Mouse (Mus musculus): ENCODE data around the gene Cass4. TPM values are rescaled to one million over a fixed set of nuclear protein-coding genes. Genes with fewer than 3 reads are reported as not detected.

Gene Cass4
- total and polyA plus RNA-seq, 2 experiments: not detected

DNA sequence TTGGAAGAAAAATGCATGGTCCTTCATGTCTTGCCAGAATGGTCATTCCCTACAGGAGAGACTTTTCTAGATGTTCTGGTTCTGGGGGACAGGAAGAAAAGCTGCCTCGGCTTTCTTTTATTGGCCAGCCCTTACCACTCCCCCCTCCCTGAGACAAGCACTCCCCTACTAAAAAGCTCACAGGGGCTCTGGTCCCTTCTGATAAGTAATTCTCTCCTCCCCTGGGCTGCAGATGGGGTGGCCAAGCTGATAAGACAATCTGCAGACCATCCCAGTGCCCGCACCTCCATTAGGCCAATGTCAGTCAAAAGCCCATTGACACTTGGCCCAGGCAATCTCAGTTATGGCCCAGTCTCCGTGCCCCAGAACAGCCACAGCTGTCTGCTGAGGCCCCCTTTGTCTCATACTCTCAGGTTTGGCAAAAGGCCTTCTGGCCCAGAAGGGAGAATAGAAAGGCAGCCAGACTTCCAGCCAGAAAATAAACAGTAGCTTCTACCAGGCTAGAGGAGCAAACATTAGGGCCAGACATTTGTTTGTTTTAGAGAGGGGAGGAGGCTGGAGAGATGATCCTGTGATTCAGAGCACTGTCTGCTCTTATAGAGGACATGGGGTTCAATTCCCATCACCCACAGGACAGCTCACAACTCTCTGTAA is 45.2 kb upstream of the Cass4 start:
- peak; percentile 92 for DNase-seq (ENCODE audit: extremely low read depth, low read depth, low spot score)
- Histone ChIP-seq H3K79me2 (ENCODE audit: control insufficient read depth, insufficient read depth, low read length) (peaks cover 4% of the 10 kb centered on the region; the same call in 1 of the 2 replicates), H3K9ac (ENCODE audit: low read depth, low read length) (no peak overlapping the region), H3K27me3 (ENCODE audit: control insufficient read depth, insufficient read depth, low read length) (no peaks in the 10 kb centered on the region), H3K4me1 (ENCODE audit: control insufficient read depth, insufficient read depth, low read length) (peaks cover 43% of the 10 kb centered on the region), H3K27ac (replicated peaks; ENCODE audit: insufficient read depth, low read depth, low read length) (peak overlapping the region; percentile 9; the same call in 1 of the 2 replicates), H3K36me3 (ENCODE audit: control insufficient read depth, insufficient read depth, low read length) (peaks cover 11% of the 10 kb centered on the region; the same call in 1 of the 2 replicates), H3K4me3 (ENCODE audit: insufficient read depth, low read depth, low read length) (no peak overlapping the region)
- WGBS: 10% methylated on average over 3 of the region's 3 CpGs
- TF ChIP-seq POLR2A (IDR thresholded peaks at IDR 0.05; ENCODE audit: extremely low read depth, insufficient read depth, low read length): no peak
- no peak for TF ChIP-seq CTCF (IDR thresholded peaks at IDR 0.05; ENCODE audit: low read depth, low read length)

DNA sequence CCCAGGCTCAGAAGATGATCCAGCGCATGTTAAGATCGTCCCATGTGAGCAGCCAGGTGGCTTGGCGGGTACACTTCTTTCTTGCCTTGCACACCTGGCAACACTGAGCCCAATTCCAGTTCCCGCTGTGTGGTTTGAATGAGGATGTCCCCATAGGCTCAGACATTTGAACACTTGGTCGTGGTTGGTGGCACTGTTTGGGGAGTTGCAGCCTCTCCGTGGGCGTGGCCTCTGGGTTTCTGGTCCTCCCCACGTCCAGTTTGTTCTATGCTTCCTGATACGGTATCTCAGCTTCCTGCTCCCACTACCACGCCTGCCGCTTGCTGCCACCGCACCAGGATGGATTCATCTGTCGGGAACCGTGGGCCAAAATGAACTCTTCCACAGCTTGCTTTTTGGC is 43.8 kb upstream of the Cass4 start:
- TF ChIP-seq POLR2A (IDR thresholded peaks at IDR 0.05; ENCODE audit: extremely low read depth, insufficient read depth, low read length) (no peak), CTCF (IDR thresholded peaks at IDR 0.05; ENCODE audit: low read depth, low read length) (no peak)
- Histone ChIP-seq H3K4me3 (ENCODE audit: insufficient read depth, low read depth, low read length) (no peak overlapping the region), H3K9ac (ENCODE audit: low read depth, low read length) (no peak overlapping the region), H3K36me3 (ENCODE audit: control insufficient read depth, insufficient read depth, low read length) (peaks cover 11% of the 10 kb centered on the region; the same call in 1 of the 2 replicates), H3K27ac (replicated peaks; ENCODE audit: insufficient read depth, low read depth, low read length) (peak overlapping the region; percentile 84), H3K4me1 (ENCODE audit: control insufficient read depth, insufficient read depth, low read length) (peaks cover 41% of the 10 kb centered on the region), H3K79me2 (ENCODE audit: control insufficient read depth, insufficient read depth, low read length) (peaks cover 4% of the 10 kb centered on the region; the same call in 1 of the 2 replicates), H3K27me3 (ENCODE audit: control insufficient read depth, insufficient read depth, low read length) (no peaks in the 10 kb centered on the region)
- WGBS: 19% methylated on average over 14 of the region's 14 CpGs
- peak; percentile 83 for DNase-seq (ENCODE audit: extremely low read depth, low read depth, low spot score)

DNA sequence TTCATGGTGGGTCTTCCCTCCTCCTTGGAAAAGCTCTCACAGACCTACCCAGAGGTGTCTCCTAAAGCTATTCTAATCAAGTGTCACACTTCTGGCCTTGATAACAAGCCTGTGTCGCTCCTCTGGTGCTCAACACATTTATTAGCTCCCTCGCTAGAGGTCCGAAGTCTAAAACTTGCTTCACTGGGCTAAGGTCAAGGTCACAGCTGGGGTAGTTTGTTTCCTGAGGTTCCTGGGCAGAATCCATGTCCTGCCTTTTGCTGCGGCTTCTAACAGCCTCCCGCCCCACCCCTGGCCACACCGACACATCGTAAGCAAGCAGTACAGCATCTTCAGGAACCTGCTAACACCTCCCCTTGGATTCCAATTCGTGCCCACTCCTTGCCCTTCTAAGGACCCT is 42.8 kb upstream of the Cass4 start:
- no peak for TF ChIP-seq CTCF (IDR thresholded peaks at IDR 0.05; ENCODE audit: low read depth, low read length)
- 20% methylated on average over 8 of the region's 8 CpGs for WGBS
- Histone ChIP-seq H3K9ac (ENCODE audit: low read depth, low read length) (peak overlapping the region; percentile 13; the same call in 1 of the 2 replicates), H3K4me3 (ENCODE audit: insufficient read depth, low read depth, low read length) (no peak overlapping the region), H3K27ac (replicated peaks; ENCODE audit: insufficient read depth, low read depth, low read length) (peak overlapping the region; percentile 84), H3K36me3 (ENCODE audit: control insufficient read depth, insufficient read depth, low read length) (peaks cover 11% of the 10 kb centered on the region; the same call in 1 of the 2 replicates), H3K79me2 (ENCODE audit: control insufficient read depth, insufficient read depth, low read length) (peaks cover 4% of the 10 kb centered on the region; the same call in 1 of the 2 replicates), H3K27me3 (ENCODE audit: control insufficient read depth, insufficient read depth, low read length) (no peaks in the 10 kb centered on the region), H3K4me1 (ENCODE audit: control insufficient read depth, insufficient read depth, low read length) (peaks cover 40% of the 10 kb centered on the region)
- peak; percentile 91 for DNase-seq (ENCODE audit: extremely low read depth, low read depth, low spot score)

DNA sequence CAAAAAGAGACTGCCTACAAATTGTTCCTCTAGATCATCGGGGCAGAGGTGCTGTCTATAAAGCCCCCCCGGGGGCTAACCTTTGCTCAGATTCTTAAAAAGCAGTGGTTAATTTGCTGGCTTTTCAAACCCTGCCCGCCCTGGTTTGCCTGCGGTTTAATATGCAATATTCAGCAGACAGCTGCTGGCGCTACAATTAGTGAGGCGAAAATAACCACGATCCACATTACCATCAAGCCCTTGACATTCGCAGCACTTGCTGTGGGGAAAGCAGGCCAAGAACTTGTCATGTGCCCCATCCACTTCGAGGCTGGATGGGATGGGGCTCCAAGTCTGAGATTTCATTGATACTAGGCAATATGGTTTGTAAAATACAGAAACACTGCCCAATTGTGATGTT is 40.4 kb upstream of the Cass4 start:
- H3K4me3 ChIP-seq (ENCODE audit: insufficient read depth, low read depth, low read length): no peak overlapping the region

DNA sequence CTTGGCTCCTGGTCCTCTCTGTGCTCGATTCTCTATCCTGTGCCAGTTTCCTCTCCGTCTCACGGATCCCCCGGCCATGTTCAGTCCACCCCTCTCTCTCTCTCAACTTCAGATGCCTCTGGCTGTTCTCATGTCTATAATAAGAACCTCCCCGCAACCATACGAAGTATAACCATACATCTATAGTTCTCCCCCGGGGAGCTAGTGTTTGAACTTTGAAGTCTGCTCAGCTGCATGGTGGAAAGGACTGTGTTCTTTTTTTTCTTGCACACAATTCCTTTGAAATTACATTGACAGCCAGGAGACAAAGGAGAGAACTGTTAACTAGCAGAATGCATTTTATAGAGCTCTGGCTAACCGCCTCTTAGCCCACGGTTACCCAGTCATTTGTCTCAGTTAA is 38.8 kb upstream of the Cass4 start:
- H3K4me3 ChIP-seq (ENCODE audit: insufficient read depth, low read depth, low read length): no peak overlapping the region
- H3K36me3 ChIP-seq (ENCODE audit: control insufficient read depth, insufficient read depth, low read length): peaks cover 11% of the 10 kb centered on the region; the same call in 1 of the 2 replicates
- H3K4me1 ChIP-seq (ENCODE audit: control insufficient read depth, insufficient read depth, low read length): peaks cover 11% of the 10 kb centered on the region
- TF ChIP-seq POLR2A (IDR thresholded peaks at IDR 0.05; ENCODE audit: extremely low read depth, insufficient read depth, low read length): no peak
- no peak for TF ChIP-seq CTCF (IDR thresholded peaks at IDR 0.05; ENCODE audit: low read depth, low read length)
- no peak for DNase-seq (ENCODE audit: extremely low read depth, low read depth, low spot score)
- H3K27me3 ChIP-seq (ENCODE audit: control insufficient read depth, insufficient read depth, low read length): no peaks in the 10 kb centered on the region
- H3K9ac ChIP-seq (ENCODE audit: low read depth, low read length): no peak overlapping the region
- WGBS: 89% methylated on average over 9 of the region's 9 CpGs
- no peak overlapping the region for H3K27ac ChIP-seq (replicated peaks; ENCODE audit: insufficient read depth, low read depth, low read length)
- H3K79me2 ChIP-seq (ENCODE audit: control insufficient read depth, insufficient read depth, low read length): no peaks in the 10 kb centered on the region; the same call in 1 of the 2 replicates

More for the DNA sequence above, 40.4 kb upstream of the Cass4 start:
- 93% methylated on average over 9 of the region's 9 CpGs for WGBS
- Histone ChIP-seq H3K9ac (ENCODE audit: low read depth, low read length) (no peak overlapping the region), H3K36me3 (ENCODE audit: control insufficient read depth, insufficient read depth, low read length) (peaks cover 11% of the 10 kb centered on the region; the same call in 1 of the 2 replicates), H3K4me1 (ENCODE audit: control insufficient read depth, insufficient read depth, low read length) (peaks cover 23% of the 10 kb centered on the region), H3K27ac (replicated peaks; ENCODE audit: insufficient read depth, low read depth, low read length) (no peak overlapping the region), H3K27me3 (ENCODE audit: control insufficient read depth, insufficient read depth, low read length) (no peaks in the 10 kb centered on the region), H3K79me2 (ENCODE audit: control insufficient read depth, insufficient read depth, low read length) (peaks cover 4% of the 10 kb centered on the region; the same call in 1 of the 2 replicates)
- DNase-seq (ENCODE audit: extremely low read depth, low read depth, low spot score): no peak
- TF ChIP-seq POLR2A (IDR thresholded peaks at IDR 0.05; ENCODE audit: extremely low read depth, insufficient read depth, low read length): no peak
- TF ChIP-seq CTCF (IDR thresholded peaks at IDR 0.05; ENCODE audit: low read depth, low read length): no peak

DNA sequence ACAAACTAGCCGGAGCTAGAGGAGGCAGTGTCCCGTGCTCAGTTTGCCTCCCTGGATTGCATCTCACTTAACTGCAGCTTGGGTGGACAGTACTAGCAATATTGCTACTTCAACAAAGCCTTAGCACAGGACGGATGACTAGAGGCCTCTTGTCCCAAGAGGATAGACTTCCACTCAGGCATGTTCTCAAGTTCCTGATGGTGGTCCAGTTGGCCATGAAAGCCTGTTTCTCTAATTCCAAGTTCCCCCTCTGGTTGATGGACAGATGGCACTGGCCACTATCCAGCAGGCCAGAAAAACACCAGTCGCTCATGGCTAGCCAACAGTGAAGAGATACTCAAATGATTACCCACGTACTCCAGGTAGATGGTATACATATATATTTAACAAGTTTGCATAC is 37.8 kb upstream of the Cass4 start:
- Histone ChIP-seq H3K4me3 (ENCODE audit: insufficient read depth, low read depth, low read length) (no peak overlapping the region), H3K79me2 (ENCODE audit: control insufficient read depth, insufficient read depth, low read length) (no peaks in the 10 kb centered on the region; the same call in 1 of the 2 replicates), H3K36me3 (ENCODE audit: control insufficient read depth, insufficient read depth, low read length) (peaks cover 11% of the 10 kb centered on the region; the same call in 1 of the 2 replicates), H3K4me1 (ENCODE audit: control insufficient read depth, insufficient read depth, low read length) (0 out of 2 replicates have a peak, but pooled peaks cover 3% of the 10 kb centered on the region), H3K27me3 (ENCODE audit: control insufficient read depth, insufficient read depth, low read length) (no peaks in the 10 kb centered on the region), H3K27ac (replicated peaks; ENCODE audit: insufficient read depth, low read depth, low read length) (no peak overlapping the region), H3K9ac (ENCODE audit: low read depth, low read length) (no peak overlapping the region)
- 87% methylated on average over 5 of the region's 5 CpGs for WGBS
- no peak for DNase-seq (ENCODE audit: extremely low read depth, low read depth, low spot score)
- TF ChIP-seq POLR2A (IDR thresholded peaks at IDR 0.05; ENCODE audit: extremely low read depth, insufficient read depth, low read length) (no peak), CTCF (IDR thresholded peaks at IDR 0.05; ENCODE audit: low read depth, low read length) (no peak)

Measured in liver, adult 2 months (tissue).